Mouse (Mus musculus): ENCODE data around the gene Zdhhc21. TPM values are rescaled to one million over a fixed set of nuclear protein-coding genes. Genes with fewer than 3 reads are reported as not detected.

The Zdhhc21 gene
- 15.7 and 15.9 TPM in 2 replicates for polyA plus RNA-seq (2015; fragmentation: Nextera tagmentation; extraction: Ambion mirVana)

GRCm38 (mm10) chr4:82859131-82860125 lies at the start of gene Zdhhc21:
Gene Zdhhc21, minus strand, starts transcription at chr4:82859958.
- H3K27me3 ChIP-seq (replicated peaks; ENCODE audit: control insufficient read depth, insufficient read depth, low read length) = no peaks in the 10 kb centered on the region
- peak; percentile 96 for ATAC-seq
- H3K9me3 ChIP-seq (ENCODE audit: control insufficient read depth, low read length) = no peaks in the 10 kb centered on the region
- under 1% methylated on average over 68 of the region's 82 CpGs for WGBS
- H3K4me1 ChIP-seq (ENCODE audit: control insufficient read depth, insufficient read depth, low read length) = peaks cover 7% of the 10 kb centered on the region
- peak within 1 kb of the TSS; percentile 80 for H3K4me2 ChIP-seq (ENCODE audit: low read depth, low read length)
- peak within 1 kb of the TSS; percentile 71 for H3K27ac ChIP-seq (ENCODE audit: low read length)
- no peaks in the 10 kb centered on the region for H3K36me3 ChIP-seq (ENCODE audit: control insufficient read depth, insufficient read depth, low read length)
- H3K9ac ChIP-seq (ENCODE audit: low read depth, low read length) = peak within 1 kb of the TSS; percentile 91
- H3K4me3 ChIP-seq (ENCODE audit: low read length) = peak within 1 kb of the TSS; percentile 85

GRCm38 (mm10) chr4:82895227-82895626 lies 35.5 kb upstream of the Zdhhc21 start:
- no peak overlapping the region for H3K4me3 ChIP-seq (ENCODE audit: low read length)
- WGBS = 63% methylated on average over 10 of the region's 10 CpGs
- no peaks in the 10 kb centered on the region for H3K9me3 ChIP-seq (ENCODE audit: control insufficient read depth, low read length)
- H3K27ac ChIP-seq (ENCODE audit: low read length) = 0 out of 2 replicates have a peak overlapping the region, but pooled peaks have one; percentile 24
- no peaks in the 10 kb centered on the region for H3K27me3 ChIP-seq (replicated peaks; ENCODE audit: control insufficient read depth, insufficient read depth, low read length)
- no peak overlapping the region for H3K4me2 ChIP-seq (ENCODE audit: low read depth, low read length)
- H3K36me3 ChIP-seq (ENCODE audit: control insufficient read depth, insufficient read depth, low read length) = no peaks in the 10 kb centered on the region
- no peaks in the 10 kb centered on the region; the same call in 1 of the 2 replicates for H3K4me1 ChIP-seq (ENCODE audit: control insufficient read depth, insufficient read depth, low read length)
- peak; percentile 53; the same call in 1 of the 2 replicates for ATAC-seq
- no peak overlapping the region for H3K9ac ChIP-seq (ENCODE audit: low read depth, low read length)

GRCm38 (mm10) chr4:82892247-82892646 lies 32.5 kb upstream of the Zdhhc21 start:
- Histone ChIP-seq H3K27me3 (replicated peaks; ENCODE audit: control insufficient read depth, insufficient read depth, low read length) (no peaks in the 10 kb centered on the region), H3K4me1 (ENCODE audit: control insufficient read depth, insufficient read depth, low read length) (no peaks in the 10 kb centered on the region; the same call in 1 of the 2 replicates), H3K9ac (ENCODE audit: low read depth, low read length) (no peak overlapping the region), H3K4me2 (ENCODE audit: low read depth, low read length) (no peak overlapping the region), H3K36me3 (ENCODE audit: control insufficient read depth, insufficient read depth, low read length) (no peaks in the 10 kb centered on the region), H3K9me3 (ENCODE audit: control insufficient read depth, low read length) (no peaks in the 10 kb centered on the region), H3K27ac (ENCODE audit: low read length) (no peak overlapping the region), H3K4me3 (ENCODE audit: low read length) (no peak overlapping the region)
- WGBS = 86% methylated on average over 5 of the region's 5 CpGs
- ATAC-seq = no peak

- Histone ChIP-seq H3K4me1 (ENCODE audit: control insufficient read depth, insufficient read depth, low read length) (no peaks in the 10 kb centered on the region; the same call in 1 of the 2 replicates), H3K36me3 (ENCODE audit: control insufficient read depth, insufficient read depth, low read length) (no peaks in the 10 kb centered on the region), H3K4me2 (ENCODE audit: low read depth, low read length) (no peak overlapping the region), H3K27ac (ENCODE audit: low read length) (no peak overlapping the region), H3K9ac (ENCODE audit: low read depth, low read length) (no peak overlapping the region), H3K27me3 (replicated peaks; ENCODE audit: control insufficient read depth, insufficient read depth, low read length) (no peaks in the 10 kb centered on the region), H3K4me3 (ENCODE audit: low read length) (no peak overlapping the region), H3K9me3 (ENCODE audit: control insufficient read depth, low read length) (no peaks in the 10 kb centered on the region)
- 69% methylated on average over 2 of the region's 2 CpGs for WGBS
- no peak for ATAC-seq
These were observed 31.8 kb upstream of the Zdhhc21 start for GRCm38 (mm10) chr4:82891566-82891965.

- peak overlapping the region; percentile 13; the same call in 1 of the 2 replicates for H3K27ac ChIP-seq (ENCODE audit: low read length)
- no peaks in the 10 kb centered on the region for H3K36me3 ChIP-seq (ENCODE audit: control insufficient read depth, insufficient read depth, low read length)
- WGBS = 49% methylated on average over 7 of the region's 7 CpGs
- no peak overlapping the region for H3K9ac ChIP-seq (ENCODE audit: low read depth, low read length)
- H3K4me3 ChIP-seq (ENCODE audit: low read length) = no peak overlapping the region
- H3K4me1 ChIP-seq (ENCODE audit: control insufficient read depth, insufficient read depth, low read length) = no peaks in the 10 kb centered on the region; the same call in 1 of the 2 replicates
- H3K4me2 ChIP-seq (ENCODE audit: low read depth, low read length) = no peak overlapping the region
- 0 out of 2 replicates have a peak, but pooled peaks have one; percentile 44 for ATAC-seq
- H3K27me3 ChIP-seq (replicated peaks; ENCODE audit: control insufficient read depth, insufficient read depth, low read length) = no peaks in the 10 kb centered on the region
- H3K9me3 ChIP-seq (ENCODE audit: control insufficient read depth, low read length) = no peaks in the 10 kb centered on the region
These were observed 31.3 kb upstream of the Zdhhc21 start for GRCm38 (mm10) chr4:82891049-82891448.

GRCm38 (mm10) chr4:82890585-82890984 lies 30.8 kb upstream of the Zdhhc21 start:
- Histone ChIP-seq H3K4me2 (ENCODE audit: low read depth, low read length) (no peak overlapping the region), H3K9ac (ENCODE audit: low read depth, low read length) (no peak overlapping the region), H3K4me1 (ENCODE audit: control insufficient read depth, insufficient read depth, low read length) (no peaks in the 10 kb centered on the region; the same call in 1 of the 2 replicates), H3K4me3 (ENCODE audit: low read length) (no peak overlapping the region), H3K27me3 (replicated peaks; ENCODE audit: control insufficient read depth, insufficient read depth, low read length) (no peaks in the 10 kb centered on the region), H3K27ac (ENCODE audit: low read length) (peak overlapping the region; percentile 13; the same call in 1 of the 2 replicates), H3K36me3 (ENCODE audit: control insufficient read depth, insufficient read depth, low read length) (no peaks in the 10 kb centered on the region), H3K9me3 (ENCODE audit: control insufficient read depth, low read length) (no peaks in the 10 kb centered on the region)
- no peak for ATAC-seq
- WGBS = 64% methylated on average over 4 of the region's 4 CpGs

GRCm38 (mm10) chr4:82886148-82886547 lies 26.4 kb upstream of the Zdhhc21 start:
- no peaks in the 10 kb centered on the region for H3K9me3 ChIP-seq (ENCODE audit: control insufficient read depth, low read length)
- H3K4me1 ChIP-seq (ENCODE audit: control insufficient read depth, insufficient read depth, low read length) = no peaks in the 10 kb centered on the region; the same call in 1 of the 2 replicates
- H3K27me3 ChIP-seq (replicated peaks; ENCODE audit: control insufficient read depth, insufficient read depth, low read length) = no peaks in the 10 kb centered on the region
- H3K4me2 ChIP-seq (ENCODE audit: low read depth, low read length) = no peak overlapping the region
- H3K27ac ChIP-seq (ENCODE audit: low read length) = no peak overlapping the region
- H3K4me3 ChIP-seq (ENCODE audit: low read length) = no peak overlapping the region
- no peaks in the 10 kb centered on the region for H3K36me3 ChIP-seq (ENCODE audit: control insufficient read depth, insufficient read depth, low read length)
- 62% methylated on average over 2 of the region's 2 CpGs for WGBS
- H3K9ac ChIP-seq (ENCODE audit: low read depth, low read length) = no peak overlapping the region
- ATAC-seq = no peak

- H3K9ac ChIP-seq (ENCODE audit: low read depth, low read length) = no peak overlapping the region
- no peak for ATAC-seq
- no peaks in the 10 kb centered on the region for H3K36me3 ChIP-seq (ENCODE audit: control insufficient read depth, insufficient read depth, low read length)
- 40% methylated on average over 1 of the region's 1 CpGs for WGBS
- no peak overlapping the region for H3K27ac ChIP-seq (ENCODE audit: low read length)
- no peak overlapping the region for H3K4me3 ChIP-seq (ENCODE audit: low read length)
- H3K4me1 ChIP-seq (ENCODE audit: control insufficient read depth, insufficient read depth, low read length) = no peaks in the 10 kb centered on the region
- H3K4me2 ChIP-seq (ENCODE audit: low read depth, low read length) = no peak overlapping the region
- no peaks in the 10 kb centered on the region for H3K9me3 ChIP-seq (ENCODE audit: control insufficient read depth, low read length)
- no peaks in the 10 kb centered on the region for H3K27me3 ChIP-seq (replicated peaks; ENCODE audit: control insufficient read depth, insufficient read depth, low read length)
These were observed 25.8 kb upstream of the Zdhhc21 start for GRCm38 (mm10) chr4:82885535-82885913.

- Histone ChIP-seq H3K27me3 (replicated peaks; ENCODE audit: control insufficient read depth, insufficient read depth, low read length) (no peaks in the 10 kb centered on the region), H3K27ac (ENCODE audit: low read length) (no peak within 1 kb of the TSS), H3K4me3 (ENCODE audit: low read length) (no peak within 1 kb of the TSS), H3K9me3 (ENCODE audit: control insufficient read depth, low read length) (no peaks in the 10 kb centered on the region), H3K9ac (ENCODE audit: low read depth, low read length) (no peak within 1 kb of the TSS), H3K4me2 (ENCODE audit: low read depth, low read length) (no peak within 1 kb of the TSS), H3K4me1 (ENCODE audit: control insufficient read depth, insufficient read depth, low read length) (no peaks in the 10 kb centered on the region), H3K36me3 (ENCODE audit: control insufficient read depth, insufficient read depth, low read length) (no peaks in the 10 kb centered on the region)
- 64% methylated on average over 19 of the region's 19 CpGs for WGBS
- no peak for ATAC-seq
These were observed 25.1 kb upstream of the Zdhhc21 start, which contains the start of gene Cer1 for GRCm38 (mm10) chr4:82884636-82885534. Gene Cer1, minus strand, starts transcription at chr4:82885148.
